ENCODE assay signal across 19 mouse cellular contexts in the genomic region with DNA sequence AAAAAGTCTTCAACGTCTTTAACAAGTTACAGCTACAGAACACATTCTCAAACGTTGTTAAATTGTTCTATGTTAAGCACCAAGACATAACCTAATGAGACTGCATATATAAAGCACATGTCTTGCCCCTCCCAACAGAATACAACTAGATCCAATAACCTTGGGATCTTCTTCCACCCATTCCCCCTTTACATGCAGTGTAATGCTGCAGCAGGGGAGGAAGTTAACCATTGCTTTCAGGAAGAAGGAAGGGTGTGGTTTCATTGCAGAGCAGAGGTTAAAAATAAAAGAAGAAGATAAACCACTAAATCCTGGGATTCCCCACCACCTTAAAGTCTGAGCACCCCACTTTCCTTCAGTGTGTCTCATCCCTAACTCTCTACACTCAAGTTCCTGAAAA. TPM values are rescaled to one million over a fixed set of nuclear protein-coding genes. Genes with fewer than 3 reads are reported as not detected.
DNase-seq lines count a peak whose midpoint lies in the region; ATAC-seq and TF ChIP-seq lines count a peak whose summit lies in the region.
"Had no signal": no experiment of that assay in that cellular context is flagged by ENCODE, and none has a peak within 500 bp of the region (broad histone marks: within the 10 kb centered on the region; RNA-seq: fewer than 3 reads in every experiment).

No protein-coding gene starts in this region.

- H3K9ac ChIP-seq in heart, adult 2 months (ENCODE audit: low read depth, low read length), result no peak overlapping the region
- H3K9ac ChIP-seq in liver, postnatal 0 days (replicated peaks), result no peak overlapping the region
- H3K9ac ChIP-seq in liver, embryonic 12.5 days, result no peak overlapping the region
- H3K9ac ChIP-seq: forebrain, postnatal 0 days; midbrain, embryonic 13.5 days had no signal

- H3K4me1 ChIP-seq in heart, adult 2 months (ENCODE audit: control insufficient read depth, insufficient read depth, low read length), result peaks cover 28% of the 10 kb centered on the region
- H3K4me1 ChIP-seq in heart, embryonic 10.5 days, result peaks cover 52% of the 10 kb centered on the region
- H3K4me1 ChIP-seq in liver, postnatal 0 days (ENCODE audit: insufficient read depth), result peaks cover 38% of the 10 kb centered on the region
- peaks cover 39% of the 10 kb centered on the region for H3K4me1 ChIP-seq in liver, embryonic 12.5 days
- H3K4me1 ChIP-seq: midbrain, embryonic 13.5 days had no signal

- no peak for TF ChIP-seq EP300 in heart, adult 2 months (IDR thresholded peaks at IDR 0.05; ENCODE audit: insufficient read depth, low read depth, low read length)
- TF ChIP-seq EP300 in liver, postnatal 0 days (IDR thresholded peaks at IDR 0.05; ENCODE audit: low read depth), result no peak

- no peaks in the 10 kb centered on the region for H3K27me3 ChIP-seq in heart, adult 2 months (ENCODE audit: control insufficient read depth, insufficient read depth, low read length)
- no peaks in the 10 kb centered on the region for H3K27me3 ChIP-seq in heart, embryonic 10.5 days (ENCODE audit: insufficient read depth, poor library complexity, severe bottlenecking)
- no peaks in the 10 kb centered on the region for H3K27me3 ChIP-seq in liver, postnatal 0 days (ENCODE audit: insufficient read depth, low read length)
- H3K27me3 ChIP-seq in liver, embryonic 12.5 days (replicated peaks), result no peaks in the 10 kb centered on the region
- H3K27me3 ChIP-seq: midbrain, embryonic 13.5 days had no signal

- H3K36me3 ChIP-seq in heart, adult 2 months (ENCODE audit: control insufficient read depth, insufficient read depth, low read length), result peaks cover 73% of the 10 kb centered on the region
- H3K36me3 ChIP-seq in heart, embryonic 10.5 days, result peaks cover 58% of the 10 kb centered on the region
- peaks cover 9% of the 10 kb centered on the region for H3K36me3 ChIP-seq in liver, postnatal 0 days (replicated peaks; ENCODE audit: insufficient read depth, low read length)
- H3K36me3 ChIP-seq in liver, embryonic 12.5 days, result peaks cover 37% of the 10 kb centered on the region

- no peak overlapping the region for H3K4me3 ChIP-seq in heart, adult 2 months
- H3K4me3 ChIP-seq in heart, embryonic 10.5 days, result no peak overlapping the region
- H3K4me3 ChIP-seq in liver, postnatal 0 days (ENCODE audit: low read depth, low read length), result no peak overlapping the region
- H3K4me3 ChIP-seq in liver, embryonic 12.5 days, result no peak overlapping the region
- H3K4me3 ChIP-seq: midbrain, embryonic 13.5 days had no signal

- no peaks in the 10 kb centered on the region for H3K9me3 ChIP-seq in heart, embryonic 10.5 days
- no peaks in the 10 kb centered on the region for H3K9me3 ChIP-seq in liver, postnatal 0 days (ENCODE audit: low read length)
- no peaks in the 10 kb centered on the region for H3K9me3 ChIP-seq in liver, embryonic 12.5 days (replicated peaks)
- H3K9me3 ChIP-seq: midbrain, embryonic 13.5 days had no signal

- no peak for TF ChIP-seq CTCF in heart, adult 2 months (IDR thresholded peaks at IDR 0.05)
- TF ChIP-seq CTCF in liver, postnatal 0 days (IDR thresholded peaks at IDR 0.05; ENCODE audit: low read depth), result no peak

- ATAC-seq in liver, postnatal 0 days, result no peak
- ATAC-seq in liver, embryonic 12.5 days, result no peak
- ATAC-seq in megakaryocyte progenitor cell, adult 5-6 weeks (replicated peaks; ENCODE audit: poor library complexity), result peak; percentile 18
- ATAC-seq: forebrain, postnatal 0 days; inflammation-experienced regulatory T-cells, adult 6 months; midbrain, embryonic 13.5 days had no signal

- H3K4me2 ChIP-seq in liver, postnatal 0 days (ENCODE audit: low read depth, low read length), result 0 out of 2 replicates have a peak overlapping the region, but pooled peaks have one; percentile 29
- H3K4me2 ChIP-seq in liver, embryonic 12.5 days, result no peak overlapping the region
- H3K4me2 ChIP-seq: midbrain, embryonic 13.5 days had no signal

- peak overlapping the region; percentile 58 for H3K27ac ChIP-seq in heart, adult 2 months
- no peak overlapping the region for H3K27ac ChIP-seq in heart, embryonic 10.5 days
- H3K27ac ChIP-seq in liver, postnatal 0 days (ENCODE audit: low read depth), result peak overlapping the region; percentile 34; the same call in 1 of the 2 replicates
- no peak overlapping the region for H3K27ac ChIP-seq in liver, embryonic 12.5 days
- H3K27ac ChIP-seq: midbrain, embryonic 13.5 days had no signal

- no peak for DNase-seq in heart, adult 2 months
- no peak for DNase-seq in heart, embryonic 10.5 days (ENCODE audit: low spot score)
- DNase-seq in liver, postnatal 0 days, result no peak
- DNase-seq in R1 (ENCODE audit: low read depth, low spot score), result peak; percentile 56
- no peak for DNase-seq in right cerebral cortex, postnatal 36 days (ENCODE audit: low spot score in 2 of 2)
- DNase-seq in urinary bladder, postnatal 36 days (ENCODE audit: low spot score in 2 of 2), result no peak
- DNase-seq: cerebellum, adult 2 months; forebrain, postnatal 0 days; gastrocnemius, postnatal 10 days; heart, postnatal 4 days; kidney, postnatal 14 days; lung, adult 18-20 months; thymus, postnatal 25 days had no signal

- no peak for TF ChIP-seq POLR2A in heart, adult 2 months (IDR thresholded peaks at IDR 0.05; ENCODE audit: insufficient read depth, low read depth, low read length)

- intact Hi-C loops in heart, adult 2 months (cut with DNase I), result loop anchor here (2.0 kb wide), 1 partner anchor 16 kb away; no protein-coding TSS in a partner anchor

- WGBS in heart, adult 2 months, result 22% methylated on average over 2 of the region's 2 CpGs
- 71% methylated on average over 2 of the region's 2 CpGs for WGBS in heart, embryonic 10.5 days
- WGBS in liver, postnatal 0 days (ENCODE audit: insufficient replicate concordance), result 57% methylated on average over 2 of the region's 2 CpGs
- WGBS in liver, embryonic 12.5 days (ENCODE audit: insufficient replicate concordance), result 69% methylated on average over 2 of the region's 2 CpGs

- peaks cover 6% of the 10 kb centered on the region for H3K79me2 ChIP-seq in heart, adult 2 months (replicated peaks; ENCODE audit: control insufficient read depth, insufficient read depth, low read length)

RNA-seq across cellular contexts. Expression of a gene that starts 27.9 kb away (rescaled TPM):
- total RNA-seq in heart, adult 2 months (2021), result 10 to 100 TPM; 53.4 to 61.4 TPM
- polyA plus RNA-seq in heart, adult 2 months (2012; rRNA removed), result 26.5 and 54.5 TPM in 2 replicates
- polyA plus RNA-seq in heart, embryonic 10.5 days (2016; fragmentation: Nextera tagmentation; extraction: Ambion mirVana), result 65.2 and 91.5 TPM in 2 replicates
- polyA plus RNA-seq in liver, postnatal 0 days (2015; fragmentation: Nextera tagmentation; extraction: Ambion mirVana), result 9.0 and 9.5 TPM in 2 replicates
- 18.6 and 20.5 TPM in 2 replicates for polyA plus RNA-seq in liver, embryonic 12.5 days (2016; fragmentation: Nextera tagmentation; extraction: Ambion mirVana)
- 21.2 and 26.8 TPM in 2 replicates for total RNA-seq in megakaryocyte progenitor cell, adult 5-6 weeks (2015)
- 18.4 and 27.5 TPM in 2 replicates for total RNA-seq in megakaryocyte progenitor cell, adult 5-6 weeks (2017)

RNA-seq across cellular contexts. Expression of a gene that starts 36.2 kb away (rescaled TPM):
- not detected for total RNA-seq in heart, adult 2 months (2021)
- not detected in 2 replicates for polyA plus RNA-seq in heart, adult 2 months (2012; rRNA removed)
- 0.21 and 0.29 TPM in 2 replicates for polyA plus RNA-seq in heart, embryonic 10.5 days (2016; fragmentation: Nextera tagmentation; extraction: Ambion mirVana)
- not detected in 2 replicates for polyA plus RNA-seq in liver, postnatal 0 days (2015; fragmentation: Nextera tagmentation; extraction: Ambion mirVana)
- 0.04 and 0.10 TPM in 2 replicates for polyA plus RNA-seq in liver, embryonic 12.5 days (2016; fragmentation: Nextera tagmentation; extraction: Ambion mirVana)
- total RNA-seq in megakaryocyte progenitor cell, adult 5-6 weeks (2015), result not detected in 2 replicates
- total RNA-seq in megakaryocyte progenitor cell, adult 5-6 weeks (2017), result not detected in 2 replicates
- total RNA-seq: left cerebral cortex, adult 18-20 months had no signal
- polyA plus RNA-seq: cerebellum, adult 2 months had no signal

RNA-seq across cellular contexts. Expression of a gene that starts 47.9 kb away (rescaled TPM):
- 10 to 100 TPM; 21.8 to 28.0 TPM for total RNA-seq in heart, adult 2 months (2021)
- polyA plus RNA-seq in heart, adult 2 months (2012; rRNA removed), result 18.0 and 19.6 TPM in 2 replicates
- 347 and 370 TPM in 2 replicates for polyA plus RNA-seq in heart, embryonic 10.5 days (2016; fragmentation: Nextera tagmentation; extraction: Ambion mirVana)
- 53.6 and 57.6 TPM in 2 replicates for polyA plus RNA-seq in liver, postnatal 0 days (2015; fragmentation: Nextera tagmentation; extraction: Ambion mirVana)
- polyA plus RNA-seq in liver, embryonic 12.5 days (2016; fragmentation: Nextera tagmentation; extraction: Ambion mirVana), result 163 and 165 TPM in 2 replicates
- 251 and 263 TPM in 2 replicates for total RNA-seq in megakaryocyte progenitor cell, adult 5-6 weeks (2015)
- 122 and 127 TPM in 2 replicates for total RNA-seq in megakaryocyte progenitor cell, adult 5-6 weeks (2017)

RNA-seq across cellular contexts. Expression of a gene that starts 55.2 kb away (rescaled TPM):
- 1 to 10 TPM; 5.8 to 5.9 TPM for total RNA-seq in heart, adult 2 months (2021)
- polyA plus RNA-seq in heart, adult 2 months (2012; rRNA removed), result not detected in 2 replicates
- not detected in 2 replicates for polyA plus RNA-seq in heart, embryonic 10.5 days (2016; fragmentation: Nextera tagmentation; extraction: Ambion mirVana)
- not detected in 2 replicates for polyA plus RNA-seq in liver, postnatal 0 days (2015; fragmentation: Nextera tagmentation; extraction: Ambion mirVana)
- not detected in 2 replicates for polyA plus RNA-seq in liver, embryonic 12.5 days (2016; fragmentation: Nextera tagmentation; extraction: Ambion mirVana)
- total RNA-seq in megakaryocyte progenitor cell, adult 5-6 weeks (2015), result not detected in 2 replicates
- total RNA-seq in megakaryocyte progenitor cell, adult 5-6 weeks (2017), result 0.44 TPM in 1 of 2 replicates, not detected in the other
- total RNA-seq: forebrain, postnatal 0 days; gastrocnemius, postnatal 10 days had no signal
- polyA plus RNA-seq: forebrain, postnatal 0 days; inflammation-experienced regulatory T-cells, adult 6 months; limb, embryonic 11.5 days; midbrain, embryonic 13.5 days had no signal

RNA-seq across cellular contexts. Expression of a gene that starts 55.5 kb away (rescaled TPM):
- 10 to 100 TPM; 11.5 to 14.2 TPM for total RNA-seq in heart, adult 2 months (2021)
- 6.8 and 10.4 TPM in 2 replicates for polyA plus RNA-seq in heart, adult 2 months (2012; rRNA removed)
- 30.8 and 39.9 TPM in 2 replicates for polyA plus RNA-seq in heart, embryonic 10.5 days (2016; fragmentation: Nextera tagmentation; extraction: Ambion mirVana)
- polyA plus RNA-seq in liver, postnatal 0 days (2015; fragmentation: Nextera tagmentation; extraction: Ambion mirVana), result 12.7 and 13.2 TPM in 2 replicates
- polyA plus RNA-seq in liver, embryonic 12.5 days (2016; fragmentation: Nextera tagmentation; extraction: Ambion mirVana), result 27.2 and 28.1 TPM in 2 replicates
- total RNA-seq in megakaryocyte progenitor cell, adult 5-6 weeks (2015), result 30.8 and 40.2 TPM in 2 replicates
- 21.4 and 26.4 TPM in 2 replicates for total RNA-seq in megakaryocyte progenitor cell, adult 5-6 weeks (2017)

Comparison
In these comparisons a context has a peak if more than half of its experiments do, and no peak if none do; other contexts are left out.
1. H3K27ac ChIP-seq: peak in heart, adult 2 months (single experiment) and liver, postnatal 0 days (single experiment); none in heart, embryonic 10.5 days (single experiment) and liver, embryonic 12.5 days (single experiment).